Mouse (Mus musculus): ENCODE results near the gene Cxcl10. TPM values are rescaled to one million over a fixed set of nuclear protein-coding genes. Genes with fewer than 3 reads are reported as not detected.

Cxcl10 gene
- polyA plus RNA-seq, 1 experiment from 2014 or later = 2.4 TPM

GRCm38 (mm10) chr5:92383747-92384146, 35.1 kb upstream of the Cxcl10 start:
- H3K27me3 ChIP-seq (replicated peaks) = no peaks in the 10 kb centered on the region
- no peaks in the 10 kb centered on the region for H3K9me3 ChIP-seq
- H3K4me1 ChIP-seq (replicated peaks) = 0 out of 2 replicates have a peak, but pooled peaks cover 2% of the 10 kb centered on the region
- H3K27ac ChIP-seq = no peak overlapping the region
- no peaks in the 10 kb centered on the region for H3K36me3 ChIP-seq
- H3K4me3 ChIP-seq (replicated peaks) = no peak overlapping the region
- no peak overlapping the region for H3K4me2 ChIP-seq (replicated peaks)
- ATAC-seq = no peak
- WGBS = 60% methylated on average over 7 of the region's 7 CpGs
- no peak overlapping the region for H3K9ac ChIP-seq

GRCm38 (mm10) chr5:92382349-92382679, 33.6 kb upstream of the Cxcl10 start:
- Histone ChIP-seq H3K27me3 (replicated peaks) (no peaks in the 10 kb centered on the region), H3K9ac (no peak overlapping the region), H3K4me2 (replicated peaks) (no peak overlapping the region), H3K4me3 (replicated peaks) (no peak overlapping the region), H3K36me3 (no peaks in the 10 kb centered on the region), H3K4me1 (replicated peaks) (peaks cover 5% of the 10 kb centered on the region; the same call in 1 of the 2 replicates), H3K27ac (no peak overlapping the region), H3K9me3 (no peaks in the 10 kb centered on the region)
- 63% methylated on average over 9 of the region's 9 CpGs for WGBS
- ATAC-seq = no peak

- H3K27ac ChIP-seq = no peak overlapping the region
- H3K27me3 ChIP-seq (replicated peaks) = no peaks in the 10 kb centered on the region
- 38% methylated on average over 12 of the region's 12 CpGs for WGBS
- H3K4me1 ChIP-seq (replicated peaks) = peaks cover 11% of the 10 kb centered on the region; the same call in 1 of the 2 replicates
- H3K9ac ChIP-seq = no peak overlapping the region
- H3K4me2 ChIP-seq (replicated peaks) = no peak overlapping the region
- H3K9me3 ChIP-seq = no peaks in the 10 kb centered on the region
- peak; percentile 80 for ATAC-seq
- no peaks in the 10 kb centered on the region for H3K36me3 ChIP-seq
- H3K4me3 ChIP-seq (replicated peaks) = no peak overlapping the region
Observed at GRCm38 (mm10) chr5:92381550-92382348, 33.1 kb upstream of the Cxcl10 start.

GRCm38 (mm10) chr5:92376795-92377405, 28.2 kb upstream of the Cxcl10 start:
- peak; percentile 46; the same call in 1 of the 2 replicates for ATAC-seq
- H3K4me2 ChIP-seq (replicated peaks) = peak overlapping the region; percentile 35
- WGBS = 11% methylated on average over 13 of the region's 13 CpGs
- H3K27ac ChIP-seq = no peak overlapping the region
- H3K27me3 ChIP-seq (replicated peaks) = no peaks in the 10 kb centered on the region
- H3K9ac ChIP-seq = no peak overlapping the region
- no peaks in the 10 kb centered on the region for H3K9me3 ChIP-seq
- H3K36me3 ChIP-seq = no peaks in the 10 kb centered on the region
- no peak overlapping the region for H3K4me3 ChIP-seq (replicated peaks)
- H3K4me1 ChIP-seq (replicated peaks) = peaks cover 14% of the 10 kb centered on the region; the same call in 1 of the 2 replicates

GRCm38 (mm10) chr5:92375368-92375767, 26.7 kb upstream of the Cxcl10 start:
- WGBS = 74% methylated on average over 17 of the region's 17 CpGs
- Histone ChIP-seq H3K27ac (no peak overlapping the region), H3K9ac (no peak overlapping the region), H3K27me3 (replicated peaks) (no peaks in the 10 kb centered on the region), H3K4me1 (replicated peaks) (peaks cover 20% of the 10 kb centered on the region; the same call in 1 of the 2 replicates), H3K4me3 (replicated peaks) (no peak overlapping the region), H3K36me3 (no peaks in the 10 kb centered on the region), H3K4me2 (replicated peaks) (no peak overlapping the region), H3K9me3 (no peaks in the 10 kb centered on the region)
- ATAC-seq = no peak

GRCm38 (mm10) chr5:92374721-92375142, 26.0 kb upstream of the Cxcl10 start:
- ATAC-seq = no peak
- Histone ChIP-seq H3K4me3 (replicated peaks) (no peak overlapping the region), H3K4me2 (replicated peaks) (no peak overlapping the region), H3K4me1 (replicated peaks) (peaks cover 21% of the 10 kb centered on the region; the same call in 1 of the 2 replicates), H3K9ac (no peak overlapping the region), H3K9me3 (no peaks in the 10 kb centered on the region), H3K36me3 (no peaks in the 10 kb centered on the region), H3K27me3 (replicated peaks) (no peaks in the 10 kb centered on the region), H3K27ac (no peak overlapping the region)
- 34% methylated on average over 6 of the region's 6 CpGs for WGBS

GRCm38 (mm10) chr5:92372605-92373004, 23.9 kb upstream of the Cxcl10 start:
- no peak overlapping the region for H3K4me3 ChIP-seq (replicated peaks)
- 10% methylated on average over 2 of the region's 2 CpGs for WGBS
- no peak for ATAC-seq
- no peak overlapping the region for H3K4me2 ChIP-seq (replicated peaks)
- no peaks in the 10 kb centered on the region for H3K27me3 ChIP-seq (replicated peaks)
- no peaks in the 10 kb centered on the region for H3K36me3 ChIP-seq
- H3K4me1 ChIP-seq (replicated peaks) = peaks cover 25% of the 10 kb centered on the region; the same call in 1 of the 2 replicates
- no peak overlapping the region for H3K27ac ChIP-seq
- no peaks in the 10 kb centered on the region for H3K9me3 ChIP-seq
- H3K9ac ChIP-seq = no peak overlapping the region

- no peak overlapping the region for H3K4me3 ChIP-seq (replicated peaks)
- ATAC-seq = no peak
- H3K4me2 ChIP-seq (replicated peaks) = no peak overlapping the region
- no peaks in the 10 kb centered on the region for H3K9me3 ChIP-seq
- H3K9ac ChIP-seq = no peak overlapping the region
- H3K36me3 ChIP-seq = no peaks in the 10 kb centered on the region
- H3K27ac ChIP-seq = peak overlapping the region; percentile 48; the same call in 1 of the 2 replicates
- peaks cover 15% of the 10 kb centered on the region; the same call in 1 of the 2 replicates for H3K4me1 ChIP-seq (replicated peaks)
- 85% methylated on average over 14 of the region's 14 CpGs for WGBS
- no peaks in the 10 kb centered on the region for H3K27me3 ChIP-seq (replicated peaks)
Observed at GRCm38 (mm10) chr5:92371361-92371976, 22.8 kb upstream of the Cxcl10 start.

- WGBS = 56% methylated on average over 6 of the region's 6 CpGs
- no peak overlapping the region for H3K4me3 ChIP-seq (replicated peaks)
- H3K36me3 ChIP-seq = no peaks in the 10 kb centered on the region
- H3K4me2 ChIP-seq (replicated peaks) = no peak overlapping the region
- no peak for ATAC-seq
- H3K27ac ChIP-seq = peak overlapping the region; percentile 48; the same call in 1 of the 2 replicates
- no peaks in the 10 kb centered on the region for H3K9me3 ChIP-seq
- H3K27me3 ChIP-seq (replicated peaks) = no peaks in the 10 kb centered on the region
- no peak overlapping the region for H3K9ac ChIP-seq
- H3K4me1 ChIP-seq (replicated peaks) = peaks cover 18% of the 10 kb centered on the region; the same call in 1 of the 2 replicates
Observed at GRCm38 (mm10) chr5:92370891-92371290, 22.2 kb upstream of the Cxcl10 start.

- H3K27me3 ChIP-seq (replicated peaks) = no peaks in the 10 kb centered on the region
- H3K9ac ChIP-seq = no peak overlapping the region
- peaks cover 18% of the 10 kb centered on the region; the same call in 1 of the 2 replicates for H3K4me1 ChIP-seq (replicated peaks)
- ATAC-seq = no peak
- no peak overlapping the region for H3K4me3 ChIP-seq (replicated peaks)
- 57% methylated on average over 6 of the region's 6 CpGs for WGBS
- no peak overlapping the region for H3K27ac ChIP-seq
- no peaks in the 10 kb centered on the region for H3K36me3 ChIP-seq
- no peak overlapping the region for H3K4me2 ChIP-seq (replicated peaks)
- no peaks in the 10 kb centered on the region for H3K9me3 ChIP-seq
Observed at GRCm38 (mm10) chr5:92370392-92370791, 21.7 kb upstream of the Cxcl10 start.

GRCm38 (mm10) chr5:92369151-92369994, 20.7 kb upstream of the Cxcl10 start:
- no peaks in the 10 kb centered on the region for H3K36me3 ChIP-seq
- no peak overlapping the region for H3K9ac ChIP-seq
- no peak overlapping the region for H3K4me2 ChIP-seq (replicated peaks)
- 0 out of 2 replicates have a peak, but pooled peaks have one; percentile 41 for ATAC-seq
- H3K27me3 ChIP-seq (replicated peaks) = no peaks in the 10 kb centered on the region
- no peak overlapping the region for H3K4me3 ChIP-seq (replicated peaks)
- H3K4me1 ChIP-seq (replicated peaks) = peaks cover 18% of the 10 kb centered on the region; the same call in 1 of the 2 replicates
- WGBS = 58% methylated on average over 13 of the region's 13 CpGs
- no peak overlapping the region for H3K27ac ChIP-seq
- H3K9me3 ChIP-seq = no peaks in the 10 kb centered on the region
